Mouse (Mus musculus) embryonic facial prominence, embryonic 13.5 days (tissue): ENCODE results near the gene Tjp3. TPM values are rescaled to one million over a fixed set of nuclear protein-coding genes. Genes with fewer than 3 reads are reported as not detected.

Experiments
- ATAC-seq: fragments of 200-750 bp; cut with Nextera tagmentation; 2 replicates; pipeline ENCODE4 v1.8.0; 2017; ENCODE audit warnings: low read depth; ENCODE audit not compliant: insufficient number of reproducible peaks, insufficient read depth, low FRiP score, low TSS enrichment
- H3K27ac ChIP-seq: fragments of 300-500 bp; sonication (generic); 2 replicates; pipeline ENCODE4 v1.5.1; 2015; ENCODE audit warnings: moderate library complexity, mild to moderate bottlenecking, inconsistent platforms
- H3K27me3 ChIP-seq: fragments of 300-500 bp; sonication (generic); 2 replicates; pipeline ENCODE4 v1.6.1; 2015; ENCODE audit warnings: mild to moderate bottlenecking, inconsistent platforms
- H3K36me3 ChIP-seq: fragments of 300-500 bp; sonication (generic); 2 replicates; pipeline ENCODE4 v1.6.1; 2015; ENCODE audit warnings: mild to moderate bottlenecking, inconsistent platforms
- H3K4me1 ChIP-seq: fragments of 300-500 bp; sonication (generic); 2 replicates; pipeline ENCODE4 v1.6.1; 2015; ENCODE audit warnings: inconsistent platforms
- H3K4me2 ChIP-seq: fragments of 300-500 bp; sonication (generic); 2 replicates; pipeline ENCODE4 v1.6.1; 2015; ENCODE audit warnings: moderate library complexity, mild to moderate bottlenecking, inconsistent platforms
- H3K4me3 ChIP-seq: fragments of 300-500 bp; sonication (generic); 2 replicates; pipeline ENCODE4 v1.5.1; 2015; ENCODE audit warnings: mild to moderate bottlenecking, inconsistent platforms
- H3K9ac ChIP-seq: fragments of 300-500 bp; sonication (generic); 2 replicates; pipeline ENCODE4 v1.6.1; 2015; ENCODE audit warnings: mild to moderate bottlenecking, inconsistent platforms
- H3K9me3 ChIP-seq: fragments of 300-500 bp; sonication (generic); 2 replicates; pipeline ENCODE4 v1.6.1; 2016; ENCODE audit warnings: inconsistent platforms
- WGBS: fragments of 180-500 bp; shearing (Covaris S2); methylation state at CpG from one replicate; pipeline ENCODE4 v1.1.7; 2015; ENCODE audit warnings: mixed read lengths; 5-methylcytosine and 5-hydroxymethylcytosine counted together
- polyA plus RNA-seq: library from polyadenylated mRNA; unstranded; fragments of >200 nt; fragmentation: Nextera tagmentation; extraction: Ambion mirVana; gene quantifications from 2 replicates; pipeline ENCODE4 v1.2.1, GENCODE M21; 2015

Gene Tjp3
- polyA plus RNA-seq, 1 experiment from 2014 or later: 5.0 TPM

DNA sequence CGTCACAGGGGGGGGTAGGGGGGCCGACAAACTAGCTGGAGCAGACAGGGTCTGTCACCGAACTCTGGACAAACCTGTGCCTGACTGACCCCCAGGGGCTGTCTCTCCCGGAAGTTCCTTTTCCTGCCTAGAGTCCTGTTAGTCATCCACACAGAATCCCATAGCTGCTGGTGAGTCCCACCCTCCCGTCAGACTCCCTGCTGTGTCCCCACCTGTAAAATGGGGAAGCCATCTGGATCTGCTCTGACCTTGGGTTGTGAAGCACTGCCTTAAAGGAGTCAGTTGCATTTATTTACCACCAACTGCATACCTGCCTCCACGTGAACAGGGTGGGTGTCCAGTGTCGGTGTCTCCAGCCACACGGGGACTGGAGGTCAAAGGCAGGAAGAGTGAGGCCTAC is 3.1 kb upstream of the Tjp3 start:
- peaks cover 37% of the 10 kb centered on the region for H3K4me1 ChIP-seq
- WGBS: 45% methylated on average over 8 of the region's 8 CpGs
- peak overlapping the region; percentile 91 for H3K4me3 ChIP-seq
- no peak overlapping the region for H3K27ac ChIP-seq
- no peak for ATAC-seq
- peak overlapping the region; percentile 89 for H3K9ac ChIP-seq
- H3K36me3 ChIP-seq: peaks cover 12% of the 10 kb centered on the region; the same call in 1 of the 2 replicates
- H3K4me2 ChIP-seq: peak overlapping the region; percentile 95
- no peaks in the 10 kb centered on the region for H3K9me3 ChIP-seq
- peaks cover 24% of the 10 kb centered on the region for H3K27me3 ChIP-seq

DNA sequence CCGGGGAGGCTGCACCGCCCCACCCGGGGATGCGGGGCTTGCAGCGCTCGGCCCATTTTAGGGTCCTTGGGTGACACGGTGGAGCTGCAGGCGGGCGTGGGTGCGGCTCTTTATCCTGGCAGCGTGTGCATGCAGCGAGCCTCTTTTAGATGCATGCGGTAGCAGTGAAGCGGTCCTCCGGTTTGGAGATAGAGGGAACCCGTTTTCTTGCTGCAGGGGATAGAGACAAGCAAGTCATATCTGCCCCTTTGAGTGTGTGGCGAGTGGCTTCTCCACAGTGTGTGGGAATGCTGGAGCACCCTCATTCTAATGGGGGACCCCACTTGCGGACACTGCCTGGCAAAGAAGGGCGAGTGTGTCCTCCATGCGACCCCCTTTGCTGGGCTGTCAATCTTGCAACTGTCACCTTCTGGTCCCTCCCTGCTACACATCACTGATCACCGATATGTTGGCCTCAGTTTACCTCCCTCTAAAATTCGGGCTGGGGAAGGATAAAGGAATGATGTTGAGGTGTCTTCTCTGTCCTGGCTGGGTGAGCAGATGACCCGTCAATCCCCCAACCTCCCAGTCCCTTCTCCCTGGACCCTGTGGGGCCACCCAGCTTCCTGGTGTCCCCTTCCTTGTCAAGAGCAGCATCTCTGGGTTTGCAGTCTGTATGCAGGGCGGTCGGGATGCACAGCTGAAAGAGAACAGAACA is 2.1 kb upstream of the Tjp3 start:
- peak overlapping the region; percentile 95 for H3K4me2 ChIP-seq

DNA sequence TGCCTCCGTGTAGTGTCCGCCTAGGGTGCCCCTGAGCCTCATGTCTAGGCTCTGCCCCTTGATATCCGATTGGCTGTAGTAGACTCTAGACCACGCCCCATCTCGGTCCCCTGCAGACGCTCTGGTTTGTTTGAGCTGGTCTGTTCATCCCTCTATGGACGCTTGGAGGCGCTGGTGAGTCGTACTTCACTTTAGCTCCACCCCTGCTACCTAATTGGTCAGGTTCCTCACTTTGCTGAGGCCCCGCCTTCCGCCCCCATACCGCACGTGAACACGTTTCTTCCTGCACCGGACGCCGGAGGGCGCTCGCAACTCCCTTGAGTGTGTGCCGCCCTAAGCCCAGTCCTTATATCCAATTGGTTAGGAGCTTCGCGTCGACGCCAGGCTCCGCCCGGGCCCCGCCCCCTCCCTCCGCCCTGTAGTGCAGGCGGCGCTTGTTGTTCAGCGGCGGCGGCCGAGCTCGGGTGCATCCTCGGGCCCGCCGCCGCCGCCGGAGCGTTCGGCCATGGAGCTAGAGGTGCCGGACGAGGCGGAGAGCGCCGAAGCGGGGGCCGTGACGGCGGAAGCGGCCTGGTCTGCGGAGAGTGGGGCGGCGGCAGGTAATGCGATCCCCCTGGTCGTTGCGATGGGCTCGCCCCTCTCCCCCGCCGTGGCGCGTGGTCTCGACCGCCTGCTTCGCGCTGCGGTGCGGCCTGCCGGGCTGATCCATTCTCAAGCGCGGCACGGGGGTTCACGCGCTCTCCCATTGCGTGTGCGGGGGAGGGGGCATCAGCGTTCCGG is 1.4 kb upstream of the Tjp3 start, which contains the start of gene Pip5k1c:
Pip5k1c (plus strand) TSS at position 410 of the 780 bp plus-strand sequence.
- Histone ChIP-seq H3K4me3 (peak within 1 kb of the TSS; percentile 91), H3K4me2 (peak within 1 kb of the TSS; percentile 95), H3K27me3 (peaks cover 36% of the 10 kb centered on the region), H3K9me3 (no peaks in the 10 kb centered on the region), H3K9ac (peak within 1 kb of the TSS; percentile 89), H3K27ac (peak within 1 kb of the TSS; percentile 83), H3K36me3 (0 out of 2 replicates have a peak, but pooled peaks cover 9% of the 10 kb centered on the region), H3K4me1 (peaks cover 38% of the 10 kb centered on the region)
- ATAC-seq: peak; percentile 94
- 1% methylated on average over 71 of the region's 80 CpGs for WGBS

More for the DNA sequence above, 2.1 kb upstream of the Tjp3 start:
- no peak for ATAC-seq
- peak overlapping the region; percentile 83 for H3K27ac ChIP-seq
- H3K9me3 ChIP-seq: no peaks in the 10 kb centered on the region
- WGBS: 4% methylated on average over 25 of the region's 25 CpGs
- H3K36me3 ChIP-seq: peaks cover 11% of the 10 kb centered on the region; the same call in 1 of the 2 replicates
- H3K4me1 ChIP-seq: peaks cover 38% of the 10 kb centered on the region
- peak overlapping the region; percentile 89 for H3K9ac ChIP-seq
- peak overlapping the region; percentile 91 for H3K4me3 ChIP-seq
- peaks cover 29% of the 10 kb centered on the region for H3K27me3 ChIP-seq

DNA sequence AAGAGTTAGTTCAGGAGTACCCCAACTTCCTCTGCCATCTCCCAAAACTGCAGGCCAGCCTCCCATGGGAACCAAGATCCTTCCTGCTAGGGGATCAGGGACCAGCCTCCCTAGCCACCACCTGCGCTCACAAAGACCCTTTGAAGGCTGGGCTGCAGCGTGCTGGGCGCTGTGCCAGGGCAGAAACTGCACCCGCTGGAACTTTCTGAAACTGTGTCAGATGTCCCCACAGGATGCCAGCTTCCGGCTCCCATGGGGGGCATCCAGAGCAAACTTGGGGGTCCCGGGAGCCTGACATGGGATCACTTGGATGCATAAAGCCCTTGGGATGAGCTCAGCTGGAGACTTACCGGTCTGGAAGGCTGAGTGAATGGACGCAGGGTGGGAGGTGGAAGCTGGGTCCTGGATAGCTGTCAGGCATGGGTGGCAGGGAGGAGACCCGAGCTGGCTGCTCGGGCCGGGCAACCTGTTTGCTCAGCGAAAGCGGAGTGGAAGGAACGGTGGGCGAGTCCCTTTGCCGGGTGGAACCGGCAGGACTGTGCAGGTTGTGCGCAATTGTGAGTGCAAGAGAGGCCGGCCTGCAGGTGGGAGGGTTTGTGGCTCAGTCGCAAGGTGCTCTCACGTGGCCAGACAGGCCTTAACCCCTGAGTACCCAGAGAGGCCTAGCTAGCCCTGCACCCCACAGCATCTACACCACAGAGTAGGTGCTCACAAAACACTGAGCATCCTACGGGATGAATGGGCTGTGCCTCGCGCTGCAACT is 502 bp downstream of the Tjp3 start:
- ATAC-seq: no peak
- H3K27ac ChIP-seq: peak overlapping the region; percentile 24; the same call in 1 of the 2 replicates
- H3K9me3 ChIP-seq: no peaks in the 10 kb centered on the region
- WGBS: 11% methylated on average over 24 of the region's 24 CpGs
- peak overlapping the region; percentile 19 for H3K4me3 ChIP-seq
- H3K27me3 ChIP-seq: peaks cover 41% of the 10 kb centered on the region
- peaks cover 40% of the 10 kb centered on the region for H3K4me1 ChIP-seq
- H3K36me3 ChIP-seq: 0 out of 2 replicates have a peak, but pooled peaks cover 3% of the 10 kb centered on the region
- peak overlapping the region; percentile 31 for H3K4me2 ChIP-seq
- H3K9ac ChIP-seq: peak overlapping the region; percentile 51

DNA sequence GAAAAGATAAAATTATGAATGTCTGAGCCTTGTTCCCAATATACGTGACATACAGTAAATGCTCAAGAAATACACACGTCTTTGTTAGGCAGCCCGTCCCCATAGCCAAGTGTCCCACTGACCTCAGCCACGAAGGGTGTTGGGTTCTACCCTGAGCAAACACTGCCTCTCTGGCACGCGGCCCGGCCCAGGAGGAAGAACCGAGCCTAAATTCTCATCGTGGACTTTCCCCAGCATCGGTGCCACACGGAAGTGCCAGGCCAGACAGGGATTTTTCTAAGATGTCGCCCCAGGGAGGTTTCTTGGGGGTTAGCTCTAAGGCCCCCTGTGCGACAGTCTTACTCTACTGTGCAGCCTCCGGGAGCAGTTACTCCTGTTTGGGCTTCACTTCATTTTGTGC is 1.6 kb downstream of the Tjp3 start:
- peaks cover 41% of the 10 kb centered on the region for H3K4me1 ChIP-seq
- no peak for ATAC-seq
- peaks cover 49% of the 10 kb centered on the region for H3K27me3 ChIP-seq

DNA sequence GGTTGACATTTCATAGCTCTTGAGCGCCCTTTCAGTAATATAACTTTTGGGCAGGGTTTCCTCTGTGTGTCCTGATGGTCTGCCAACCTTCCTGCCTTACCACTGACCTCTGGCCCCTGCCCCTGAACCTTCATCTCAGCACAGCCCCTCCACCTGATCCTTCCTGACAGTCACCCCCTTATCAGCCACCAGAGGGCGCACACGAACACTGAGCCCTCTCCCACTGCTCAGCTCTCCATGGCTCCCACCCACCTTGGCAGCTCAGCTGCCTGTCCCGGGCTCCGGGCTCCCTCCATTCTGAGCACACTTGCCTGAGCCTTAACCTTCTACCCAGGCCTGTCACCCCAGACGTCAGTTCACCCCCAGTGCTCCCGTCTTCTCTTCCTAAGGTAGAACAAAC is 2.1 kb downstream of the Tjp3 start:
- H3K36me3 ChIP-seq: no peaks in the 10 kb centered on the region
- H3K27ac ChIP-seq: no peak overlapping the region
- peaks cover 41% of the 10 kb centered on the region for H3K4me1 ChIP-seq
- H3K9me3 ChIP-seq: no peaks in the 10 kb centered on the region
- peaks cover 55% of the 10 kb centered on the region for H3K27me3 ChIP-seq
- ATAC-seq: no peak
- WGBS: 4% methylated on average over 7 of the region's 7 CpGs
- H3K4me3 ChIP-seq: no peak overlapping the region
- no peak overlapping the region for H3K9ac ChIP-seq
- 0 out of 2 replicates have a peak overlapping the region, but pooled peaks have one; percentile 18 for H3K4me2 ChIP-seq

More for the DNA sequence above, 1.6 kb downstream of the Tjp3 start:
- Histone ChIP-seq H3K9ac (no peak overlapping the region), H3K36me3 (no peaks in the 10 kb centered on the region), H3K27ac (no peak overlapping the region), H3K4me3 (no peak overlapping the region), H3K9me3 (no peaks in the 10 kb centered on the region), H3K4me2 (no peak overlapping the region)
- 59% methylated on average over 14 of the region's 14 CpGs for WGBS

DNA sequence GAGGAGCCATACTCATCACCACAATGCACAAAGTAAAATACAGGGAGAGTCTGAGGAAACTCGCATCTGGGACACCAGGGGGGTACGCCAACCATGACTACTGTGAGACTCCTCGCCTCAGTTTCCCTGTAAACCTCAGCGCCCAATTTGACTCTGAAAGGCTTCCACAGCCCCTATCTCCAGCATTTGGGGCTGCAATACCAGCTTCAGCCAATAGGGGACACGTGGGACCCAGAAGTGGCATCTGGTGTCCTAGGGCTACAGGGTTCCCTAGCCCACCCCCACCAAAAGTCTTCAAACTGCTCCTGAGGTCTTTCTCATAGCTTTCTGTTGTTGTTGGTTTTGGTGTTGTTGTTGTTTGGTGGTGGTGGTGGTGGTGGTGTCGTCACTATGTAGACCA is 2.8 kb downstream of the Tjp3 start:
- Histone ChIP-seq H3K27ac (no peak overlapping the region), H3K4me3 (no peak overlapping the region), H3K4me1 (peaks cover 40% of the 10 kb centered on the region), H3K27me3 (peaks cover 61% of the 10 kb centered on the region), H3K36me3 (no peaks in the 10 kb centered on the region), H3K9ac (no peak overlapping the region; the same call in 1 of the 2 replicates), H3K9me3 (no peaks in the 10 kb centered on the region), H3K4me2 (no peak overlapping the region)
- 30% methylated on average over 6 of the region's 6 CpGs for whole genome bisulfite sequencing
- ATAC-seq: no peak

DNA sequence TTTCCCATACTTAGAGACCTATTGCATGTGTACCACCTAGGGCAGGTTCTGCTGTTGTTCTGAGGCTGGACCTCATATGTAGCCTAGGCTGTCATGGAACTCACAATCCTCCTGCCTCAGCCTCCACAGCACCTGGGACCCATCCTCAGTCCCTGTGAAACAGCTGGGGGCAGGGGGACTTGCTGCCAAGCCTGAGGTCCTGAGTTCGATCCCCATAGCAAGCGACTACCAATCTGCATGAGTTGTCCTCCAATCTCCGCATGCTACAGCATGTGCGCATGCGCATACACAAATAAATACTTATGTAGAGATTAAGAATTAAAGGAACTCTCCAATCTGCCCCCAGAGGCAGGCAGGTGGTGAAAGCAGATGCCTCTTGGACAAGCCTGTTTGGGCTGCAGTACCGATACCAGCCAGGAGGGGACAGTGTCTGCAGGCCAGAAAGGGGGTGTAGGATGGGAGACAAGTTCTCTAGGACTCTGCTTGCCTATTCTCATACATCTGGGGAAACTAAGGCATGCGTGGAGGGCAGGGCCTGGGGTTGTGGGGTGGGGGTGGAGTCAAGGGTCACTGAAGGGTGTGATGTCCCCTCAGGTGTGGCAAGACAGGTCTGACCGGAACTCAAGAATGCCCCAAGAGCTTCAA is 3.7 kb downstream of the Tjp3 start:
- H3K27ac ChIP-seq: no peak overlapping the region
- H3K4me1 ChIP-seq: peaks cover 39% of the 10 kb centered on the region
- H3K27me3 ChIP-seq: peaks cover 71% of the 10 kb centered on the region
- H3K4me3 ChIP-seq: no peak overlapping the region
- 61% methylated on average over 8 of the region's 8 CpGs for WGBS
- ATAC-seq: no peak
- peak overlapping the region; percentile 21; the same call in 1 of the 2 replicates for H3K9ac ChIP-seq
- H3K4me2 ChIP-seq: no peak overlapping the region
- H3K36me3 ChIP-seq: no peaks in the 10 kb centered on the region
- H3K9me3 ChIP-seq: no peaks in the 10 kb centered on the region

DNA sequence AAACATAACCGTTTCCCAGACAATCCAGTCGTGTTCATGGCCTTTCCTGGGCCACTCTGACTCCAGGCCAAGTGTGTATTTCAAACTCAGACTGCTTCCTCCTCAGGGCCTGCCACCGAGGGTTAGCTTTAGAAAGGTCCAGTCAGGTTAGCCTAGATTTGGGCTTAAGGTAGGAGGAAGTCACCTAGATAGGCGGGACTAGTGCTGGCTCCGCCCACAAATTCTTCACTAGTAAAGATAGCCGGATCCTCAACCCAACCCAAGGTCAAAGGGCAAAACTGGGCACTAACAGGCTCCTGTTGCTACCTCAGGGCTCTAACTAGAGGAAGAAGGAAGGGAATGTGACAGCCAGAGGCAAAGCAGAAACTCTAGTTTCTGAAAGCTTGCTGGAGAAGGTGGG is 4.8 kb downstream of the Tjp3 start:
- 32% methylated on average over 6 of the region's 6 CpGs for WGBS
- H3K36me3 ChIP-seq: no peaks in the 10 kb centered on the region
- H3K4me1 ChIP-seq: peaks cover 39% of the 10 kb centered on the region
- H3K9me3 ChIP-seq: no peaks in the 10 kb centered on the region
- no peak for ATAC-seq
- no peak overlapping the region for H3K9ac ChIP-seq
- no peak overlapping the region for H3K4me3 ChIP-seq
- H3K4me2 ChIP-seq: no peak overlapping the region
- peaks cover 71% of the 10 kb centered on the region for H3K27me3 ChIP-seq
- no peak overlapping the region for H3K27ac ChIP-seq

DNA sequence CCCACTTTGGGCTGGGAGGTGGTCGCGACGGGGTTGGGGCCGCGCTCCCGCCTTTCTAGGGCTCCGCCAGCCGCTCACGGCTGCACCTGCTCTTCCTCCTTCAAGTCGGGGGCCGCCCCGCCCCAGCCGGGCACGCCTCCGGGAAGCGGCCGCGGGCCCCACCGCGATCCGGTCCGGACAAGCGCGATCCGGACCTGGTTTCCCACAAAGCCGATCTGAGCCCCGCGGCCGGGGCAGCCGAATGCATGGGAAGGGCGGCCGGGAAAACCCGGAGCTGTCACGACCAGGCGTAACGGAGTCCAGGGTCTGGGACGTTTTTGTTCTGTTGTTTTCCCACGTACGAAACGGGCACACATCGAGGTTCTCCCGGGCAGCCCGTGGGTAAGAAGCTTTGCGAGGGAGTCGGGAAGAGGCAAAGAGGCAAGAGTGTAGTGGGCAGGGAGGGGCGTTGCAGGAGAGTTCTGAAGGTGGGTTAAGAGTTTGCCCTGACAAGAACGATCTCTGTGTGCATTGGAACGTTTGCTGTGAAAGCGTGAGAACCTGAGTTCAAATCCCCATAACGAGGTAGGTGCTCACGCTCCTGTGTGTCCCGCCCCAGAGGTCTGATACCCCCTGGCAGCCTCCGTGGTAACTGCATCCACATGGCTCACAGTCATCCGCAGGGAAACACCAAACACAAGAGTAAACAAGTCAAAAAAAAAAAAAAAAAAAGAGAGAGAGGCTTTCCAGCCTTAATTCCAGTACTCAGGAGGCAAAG is 5.5 kb downstream of the Tjp3 start:
- ATAC-seq: peak; percentile 45; the same call in 1 of the 2 replicates
- WGBS: 2% methylated on average over 54 of the region's 54 CpGs
- H3K27me3 ChIP-seq: peaks cover 69% of the 10 kb centered on the region
- H3K4me2 ChIP-seq: peak overlapping the region; percentile 72
- H3K4me1 ChIP-seq: peaks cover 33% of the 10 kb centered on the region
- peak overlapping the region; percentile 44 for H3K4me3 ChIP-seq
- H3K36me3 ChIP-seq: no peaks in the 10 kb centered on the region
- peak overlapping the region; percentile 64 for H3K9ac ChIP-seq
- no peaks in the 10 kb centered on the region for H3K9me3 ChIP-seq
- 0 out of 2 replicates have a peak overlapping the region, but pooled peaks have one; percentile 16 for H3K27ac ChIP-seq
